Mouse (Mus musculus) T-helper 2 cell (primary cell): ENCODE measurements around the gene Stat4.

Experiments
- in situ Hi-C: fragments of 300-600 bp; cut with MboI, MseI; formaldehyde crosslinking; loops from one replicate; pipeline ENCODE4 v1.15.1; 2025; ENCODE audit warnings: high pct_unique_total_duplicates

Stat4 gene

DNA sequence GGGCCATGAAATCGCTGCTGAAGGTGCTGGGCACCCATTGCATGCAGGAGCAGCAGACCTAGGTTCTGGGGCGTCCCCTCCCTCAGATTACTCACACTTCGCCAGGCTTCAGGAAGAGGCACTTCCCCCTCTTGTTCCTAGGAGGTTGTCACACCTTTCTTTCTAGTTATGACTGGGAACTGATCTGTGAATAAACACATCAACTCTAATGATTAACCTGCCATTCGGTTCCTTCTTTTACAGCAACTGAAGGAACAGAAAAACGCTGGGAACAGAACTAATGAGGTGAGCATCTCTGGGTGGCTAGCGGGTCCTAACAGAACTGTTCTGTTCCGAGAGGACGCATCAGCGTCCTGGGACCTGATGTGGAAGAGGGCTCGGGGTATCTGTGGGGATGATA lies 158.0 kb downstream of the Stat4 start:
- in situ Hi-C loops: no loop called here

DNA sequence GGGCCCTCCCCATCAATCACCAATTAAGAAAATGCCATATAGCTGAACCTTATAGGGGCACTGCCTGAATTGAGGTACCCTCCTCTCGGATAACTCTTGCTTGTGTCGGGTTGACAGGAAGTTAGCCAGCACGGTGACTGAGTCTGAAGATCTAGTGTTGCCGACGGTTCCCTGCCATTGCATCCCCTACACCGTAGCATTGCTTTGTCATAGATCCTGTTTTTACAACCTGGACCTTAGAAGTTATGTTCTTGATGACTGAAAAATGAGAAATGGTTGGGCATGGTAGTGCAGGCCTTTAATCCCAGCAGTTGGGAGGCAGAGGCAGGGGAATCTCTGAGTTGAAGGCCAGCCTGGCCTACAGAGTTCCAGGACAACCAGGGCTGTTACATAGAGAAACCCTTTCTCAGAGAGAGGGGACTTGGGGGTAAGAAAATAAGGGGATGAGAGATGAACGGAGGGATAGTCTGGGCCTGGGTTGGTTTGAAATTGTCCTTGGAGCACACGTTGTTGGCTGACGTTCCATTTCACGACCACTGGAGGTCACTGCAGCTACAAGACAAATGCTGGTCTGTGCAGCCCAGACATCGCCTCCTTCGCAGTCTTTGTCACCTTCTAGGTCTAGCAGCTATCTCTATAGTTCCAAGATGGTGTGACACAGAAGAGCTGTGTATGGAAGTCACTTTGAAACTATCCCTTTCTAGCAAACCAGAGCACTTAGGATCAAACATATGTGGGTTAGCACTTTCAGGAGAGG lies 159.4 kb downstream of the Stat4 start:
- in situ Hi-C loops: no loop called here

DNA sequence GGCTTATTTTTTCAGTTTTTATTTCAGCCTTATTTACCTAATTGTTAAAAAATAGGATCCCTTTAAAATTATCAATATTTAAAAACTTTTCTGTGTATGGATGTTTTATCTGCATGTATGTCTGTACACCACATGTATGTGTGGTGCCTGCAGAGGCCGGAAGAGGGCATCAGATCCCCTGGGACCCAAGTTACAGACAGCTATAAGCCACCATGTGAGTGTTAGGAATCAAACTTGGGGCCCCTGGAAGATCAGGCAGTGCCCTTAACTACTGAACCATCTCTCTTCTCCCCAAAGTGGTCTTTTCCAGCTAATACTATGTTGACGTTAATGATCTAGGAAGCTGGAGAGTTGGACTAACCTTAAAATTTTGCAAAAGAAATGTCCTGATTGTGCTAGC lies 160.5 kb downstream of the Stat4 start:
- in situ Hi-C loops: no loop called here

DNA sequence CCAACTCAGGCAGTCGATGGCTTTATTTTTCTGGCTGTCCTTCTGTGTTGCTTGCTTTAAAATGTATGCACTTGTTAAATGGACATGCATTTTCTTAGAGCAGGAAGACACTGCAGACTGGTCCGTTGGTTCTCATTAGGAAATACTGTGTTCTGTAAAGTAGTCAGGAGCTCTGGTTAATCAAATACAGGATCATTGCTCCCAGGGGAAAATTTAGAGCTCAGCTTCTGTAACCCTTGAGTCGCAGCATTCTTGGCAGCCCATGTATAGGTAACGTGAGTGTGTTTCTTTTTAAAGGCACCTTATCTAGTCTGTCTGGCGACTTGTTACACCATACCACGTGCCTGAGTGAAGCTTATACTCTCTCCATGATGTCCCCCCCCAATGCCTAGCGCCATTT lies 161.2 kb downstream of the Stat4 start:
- in situ Hi-C loops: no loop called here

DNA sequence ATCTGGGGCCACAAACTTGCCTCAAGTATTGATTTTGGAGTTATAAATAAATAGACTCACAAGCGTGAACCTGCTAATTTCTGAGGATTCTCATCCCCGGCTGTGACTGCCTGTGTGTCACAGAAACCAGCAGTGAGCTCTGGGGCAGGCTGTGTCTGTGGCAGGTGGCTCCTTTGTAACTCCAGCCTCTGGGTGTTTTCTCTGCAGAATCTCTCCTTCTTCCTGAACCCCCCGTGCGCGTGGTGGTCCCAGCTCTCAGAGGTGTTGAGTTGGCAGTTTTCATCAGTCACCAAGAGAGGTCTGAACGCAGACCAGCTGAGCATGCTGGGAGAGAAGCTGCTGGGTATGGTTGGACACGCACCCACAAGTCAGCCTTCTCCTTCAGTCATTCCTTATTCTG lies 161.7 kb downstream of the Stat4 start:
- in situ Hi-C loops: no loop called here

DNA sequence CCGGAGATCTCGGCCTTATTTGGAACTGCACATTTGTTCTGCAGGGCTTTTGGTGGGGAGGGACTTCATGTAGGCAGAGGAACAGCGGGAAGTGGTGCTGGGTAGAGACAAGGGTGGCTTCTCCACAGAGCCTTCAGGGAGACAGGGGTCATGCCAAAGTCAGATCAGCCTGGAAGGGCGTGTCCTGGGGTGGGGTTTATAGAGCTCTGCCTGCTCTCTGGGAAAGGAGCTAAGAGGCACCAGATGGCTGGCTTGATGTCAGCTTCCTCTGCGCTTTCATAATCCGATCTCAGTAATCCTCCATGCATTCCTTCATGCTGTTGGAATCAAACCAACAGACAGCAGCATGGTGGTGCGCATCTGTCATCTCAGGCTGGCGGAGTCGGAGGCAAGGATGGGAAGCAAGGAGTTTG lies 163.0 kb downstream of the Stat4 start:
- in situ Hi-C loops: loop anchor here (5.0 kb wide), 1 partner anchor 47 kb away; no protein-coding TSS in a partner anchor

DNA sequence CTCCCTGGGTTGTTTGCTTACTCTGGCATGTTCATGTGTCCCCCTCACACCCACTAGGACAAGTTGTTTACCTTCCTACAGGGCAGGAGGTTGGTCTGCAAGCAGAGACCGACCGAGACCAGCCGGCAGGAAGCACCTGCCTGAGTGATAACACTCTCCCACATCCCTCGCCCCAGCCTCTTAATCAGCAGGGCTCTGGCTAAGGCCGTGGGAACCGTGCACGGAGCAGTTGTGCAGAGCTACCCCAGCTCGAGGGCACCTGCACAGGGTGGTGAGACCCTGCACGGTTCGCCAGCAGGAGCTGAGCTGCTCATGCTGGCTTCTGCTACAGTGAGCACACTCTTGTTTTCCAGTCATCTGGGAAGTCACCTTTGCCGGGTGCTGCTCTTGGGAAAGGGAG lies 163.7 kb downstream of the Stat4 start:
- in situ Hi-C loops: loop anchor here (5.0 kb wide), 1 partner anchor 47 kb away; no protein-coding TSS in a partner anchor

DNA sequence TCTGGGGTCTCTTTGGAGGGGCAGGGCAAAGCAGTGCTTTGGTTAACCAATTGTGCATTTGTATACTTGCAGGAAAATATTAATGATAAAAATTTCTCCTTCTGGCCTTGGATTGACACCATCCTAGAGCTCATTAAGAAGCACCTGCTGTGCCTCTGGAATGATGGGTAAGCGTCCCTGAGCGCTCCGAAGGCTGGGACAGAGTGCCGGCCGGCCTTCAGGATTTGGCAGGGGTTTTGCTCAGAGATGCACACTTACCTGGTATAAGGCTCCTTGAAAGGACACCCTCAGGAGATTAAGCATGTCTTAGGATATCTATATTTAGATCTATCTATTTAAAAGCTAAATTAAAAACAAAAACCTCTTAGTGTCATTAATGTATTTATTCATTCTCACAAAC lies 164.2 kb downstream of the Stat4 start:
- in situ Hi-C loops: loop anchor here (5.0 kb wide), 1 partner anchor 46 kb away; no protein-coding TSS in a partner anchor

DNA sequence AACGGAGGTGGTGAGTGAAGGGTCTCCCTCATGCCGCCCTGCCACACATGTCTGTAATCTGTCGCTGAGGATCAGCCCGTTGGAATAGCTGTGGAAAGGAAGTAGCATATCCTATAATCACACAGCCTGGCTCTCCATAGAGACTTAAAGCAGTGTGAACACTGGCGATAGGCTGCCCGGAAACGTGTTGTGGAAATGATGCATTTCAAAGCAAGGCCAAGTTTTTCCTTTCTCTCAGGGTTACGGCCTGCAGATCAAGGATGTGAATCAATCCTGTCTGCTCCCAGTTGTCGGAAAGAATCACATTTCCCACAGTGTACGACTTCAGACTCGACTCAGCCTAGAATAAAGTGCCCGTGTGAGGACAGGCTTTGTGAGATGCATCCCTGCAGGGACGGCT lies 165.4 kb downstream of the Stat4 start:
- in situ Hi-C loops: loop anchor here (5.0 kb wide), 1 partner anchor 45 kb away; no protein-coding TSS in a partner anchor

DNA sequence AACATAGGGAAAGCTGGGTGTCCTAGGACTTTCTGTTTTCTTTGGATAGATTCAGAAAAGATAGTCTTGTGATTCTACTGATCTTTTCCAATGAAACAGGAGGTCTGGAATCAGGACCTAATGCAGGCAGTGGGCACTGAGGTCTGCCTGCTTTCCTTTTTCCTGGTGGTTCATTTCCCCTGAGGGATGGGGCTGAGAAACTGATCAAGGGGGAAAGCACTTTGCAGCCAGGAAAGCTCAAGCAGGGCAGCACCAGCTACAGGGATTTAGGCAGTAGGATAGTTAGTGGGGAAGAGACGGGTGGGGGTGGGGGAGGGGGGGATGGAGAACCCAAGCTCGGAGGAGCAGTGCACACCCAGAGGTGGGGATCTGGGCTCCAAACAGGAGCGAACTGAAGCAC lies 166.0 kb downstream of the Stat4 start:
- in situ Hi-C loops: loop anchor here (5.0 kb wide), 1 partner anchor 44 kb away; no protein-coding TSS in a partner anchor

DNA sequence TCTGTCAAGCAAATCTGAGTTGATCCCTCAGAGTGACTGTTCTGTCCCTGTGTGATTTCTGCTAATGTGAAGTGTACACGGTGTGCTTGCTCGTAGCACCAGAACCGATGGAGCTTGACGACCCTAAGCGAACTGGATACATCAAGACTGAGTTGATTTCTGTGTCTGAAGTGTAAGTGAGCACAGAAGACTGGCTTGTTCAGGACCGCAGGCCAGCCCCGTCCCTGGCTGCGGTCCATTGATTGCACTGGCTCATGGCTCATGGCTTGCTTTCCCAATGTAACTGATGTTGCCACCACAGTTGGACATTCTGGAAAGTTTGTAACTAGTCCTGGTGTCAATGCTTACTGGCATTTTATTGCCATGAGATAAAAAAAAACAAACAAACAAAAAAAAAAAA lies 167.9 kb downstream of the Stat4 start:
- in situ Hi-C loops: loop anchor here (5.0 kb wide), 1 partner anchor 42 kb away; no protein-coding TSS in a partner anchor

DNA sequence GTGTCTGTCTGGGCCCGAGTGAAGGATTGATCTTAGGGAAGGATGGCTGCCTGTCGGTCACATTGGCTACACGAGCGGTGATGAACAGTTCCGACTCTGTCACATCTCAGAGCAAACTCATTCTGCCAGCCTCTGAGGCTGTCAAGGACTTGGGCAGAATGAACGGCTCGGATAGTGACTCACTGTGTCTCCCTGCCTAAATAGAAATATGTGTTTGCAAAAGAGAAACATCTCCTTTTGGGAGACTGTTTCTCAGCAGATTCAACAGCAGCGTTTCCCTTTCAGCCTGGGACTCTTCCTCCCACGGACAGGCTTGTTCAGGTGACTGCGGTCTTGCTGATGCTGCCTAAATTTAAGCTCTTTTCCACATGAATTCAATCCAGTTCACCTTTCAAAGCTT lies 169.4 kb downstream of the Stat4 start:
- in situ Hi-C loops: no loop called here
